Mouse (Mus musculus): ENCODE results near the gene Pramel7. TPM values are rescaled to one million over a fixed set of nuclear protein-coding genes. Genes with fewer than 3 reads are reported as not detected.

Pramel7 gene
- polyA plus RNA-seq, 1 experiment from 2014 or later, result not detected

GRCm38 (mm10) chr2:87515046-87515445 lies 18.2 kb upstream of the Pramel7 start:
- H3K4me1 ChIP-seq (ENCODE audit: control insufficient read depth, insufficient read depth, low read length), result no peaks in the 10 kb centered on the region
- no peaks in the 10 kb centered on the region for H3K36me3 ChIP-seq (ENCODE audit: control insufficient read depth, insufficient read depth, low read length)
- H3K9me3 ChIP-seq (ENCODE audit: control insufficient read depth, low read depth, low read length), result no peaks in the 10 kb centered on the region
- no peak overlapping the region for H3K27ac ChIP-seq (ENCODE audit: low read length)
- no peak overlapping the region for H3K4me2 ChIP-seq (replicated peaks; ENCODE audit: low read depth, low read length)
- no peak overlapping the region for H3K9ac ChIP-seq (replicated peaks; ENCODE audit: low read depth, low read length)
- no peak overlapping the region for H3K4me3 ChIP-seq (ENCODE audit: low read depth, low read length)
- ATAC-seq (ENCODE audit: insufficient number of reproducible peaks, insufficient read depth, low FRiP score, low read depth), result no peak
- 85% methylated on average over 2 of the region's 2 CpGs for WGBS
- H3K27me3 ChIP-seq (ENCODE audit: control insufficient read depth, insufficient read depth, low read length), result no peaks in the 10 kb centered on the region

- 83% methylated on average over 6 of the region's 6 CpGs for WGBS
- no peak within 1 kb of the TSS for H3K4me2 ChIP-seq (replicated peaks; ENCODE audit: low read depth, low read length)
- H3K36me3 ChIP-seq (ENCODE audit: control insufficient read depth, insufficient read depth, low read length), result no peaks in the 10 kb centered on the region
- no peaks in the 10 kb centered on the region for H3K27me3 ChIP-seq (ENCODE audit: control insufficient read depth, insufficient read depth, low read length)
- H3K27ac ChIP-seq (ENCODE audit: low read length), result no peak within 1 kb of the TSS
- H3K4me1 ChIP-seq (ENCODE audit: control insufficient read depth, insufficient read depth, low read length), result no peaks in the 10 kb centered on the region
- H3K9me3 ChIP-seq (ENCODE audit: control insufficient read depth, low read depth, low read length), result no peaks in the 10 kb centered on the region
- no peak for ATAC-seq (ENCODE audit: insufficient number of reproducible peaks, insufficient read depth, low FRiP score, low read depth)
- H3K4me3 ChIP-seq (ENCODE audit: low read depth, low read length), result no peak within 1 kb of the TSS
- H3K9ac ChIP-seq (replicated peaks; ENCODE audit: low read depth, low read length), result no peak within 1 kb of the TSS
Measured at GRCm38 (mm10) chr2:87506265-87506664, 9.4 kb upstream of the Pramel7 start, which contains the start of gene Pramel6. Gene Pramel6, plus strand, starts transcription at chr2:87506565.

GRCm38 (mm10) chr2:87482276-87482675 lies 14.6 kb downstream of the Pramel7 start:
- Histone ChIP-seq H3K9me3 (ENCODE audit: control insufficient read depth, low read depth, low read length) (no peaks in the 10 kb centered on the region), H3K4me1 (ENCODE audit: control insufficient read depth, insufficient read depth, low read length) (no peaks in the 10 kb centered on the region), H3K27ac (ENCODE audit: low read length) (no peak overlapping the region), H3K9ac (replicated peaks; ENCODE audit: low read depth, low read length) (no peak overlapping the region), H3K4me3 (ENCODE audit: low read depth, low read length) (no peak overlapping the region), H3K36me3 (ENCODE audit: control insufficient read depth, insufficient read depth, low read length) (no peaks in the 10 kb centered on the region), H3K27me3 (ENCODE audit: control insufficient read depth, insufficient read depth, low read length) (no peaks in the 10 kb centered on the region), H3K4me2 (replicated peaks; ENCODE audit: low read depth, low read length) (no peak overlapping the region)
- no peak for ATAC-seq (ENCODE audit: insufficient number of reproducible peaks, insufficient read depth, low FRiP score, low read depth)
- WGBS, result 77% methylated on average over 2 of the region's 2 CpGs

- H3K4me1 ChIP-seq (ENCODE audit: control insufficient read depth, insufficient read depth, low read length), result no peaks in the 10 kb centered on the region
- no peak overlapping the region for H3K4me2 ChIP-seq (replicated peaks; ENCODE audit: low read depth, low read length)
- ATAC-seq (ENCODE audit: insufficient number of reproducible peaks, insufficient read depth, low FRiP score, low read depth), result no peak
- no peak overlapping the region for H3K4me3 ChIP-seq (ENCODE audit: low read depth, low read length)
- H3K9ac ChIP-seq (replicated peaks; ENCODE audit: low read depth, low read length), result no peak overlapping the region
- no peak overlapping the region for H3K27ac ChIP-seq (ENCODE audit: low read length)
- H3K27me3 ChIP-seq (ENCODE audit: control insufficient read depth, insufficient read depth, low read length), result no peaks in the 10 kb centered on the region
- no peaks in the 10 kb centered on the region for H3K9me3 ChIP-seq (ENCODE audit: control insufficient read depth, low read depth, low read length)
- WGBS, result 73% methylated on average over 4 of the region's 4 CpGs
- H3K36me3 ChIP-seq (ENCODE audit: control insufficient read depth, insufficient read depth, low read length), result no peaks in the 10 kb centered on the region
Measured at GRCm38 (mm10) chr2:87481158-87481557, 15.7 kb downstream of the Pramel7 start.

- Histone ChIP-seq H3K27me3 (ENCODE audit: control insufficient read depth, insufficient read depth, low read length) (no peaks in the 10 kb centered on the region), H3K4me3 (ENCODE audit: low read depth, low read length) (no peak overlapping the region), H3K9me3 (ENCODE audit: control insufficient read depth, low read depth, low read length) (no peaks in the 10 kb centered on the region), H3K36me3 (ENCODE audit: control insufficient read depth, insufficient read depth, low read length) (no peaks in the 10 kb centered on the region), H3K4me1 (ENCODE audit: control insufficient read depth, insufficient read depth, low read length) (no peaks in the 10 kb centered on the region), H3K4me2 (replicated peaks; ENCODE audit: low read depth, low read length) (no peak overlapping the region), H3K9ac (replicated peaks; ENCODE audit: low read depth, low read length) (no peak overlapping the region), H3K27ac (ENCODE audit: low read length) (no peak overlapping the region)
- no peak for ATAC-seq (ENCODE audit: insufficient number of reproducible peaks, insufficient read depth, low FRiP score, low read depth)
Measured at GRCm38 (mm10) chr2:87480207-87480606, 16.7 kb downstream of the Pramel7 start.

GRCm38 (mm10) chr2:87461769-87462168 lies 35.1 kb downstream of the Pramel7 start:
- ATAC-seq (ENCODE audit: insufficient number of reproducible peaks, insufficient read depth, low FRiP score, low read depth), result no peak
- WGBS, result 92% methylated on average over 4 of the region's 4 CpGs
- Histone ChIP-seq H3K4me2 (replicated peaks; ENCODE audit: low read depth, low read length) (no peak overlapping the region), H3K9ac (replicated peaks; ENCODE audit: low read depth, low read length) (no peak overlapping the region), H3K4me1 (ENCODE audit: control insufficient read depth, insufficient read depth, low read length) (no peaks in the 10 kb centered on the region), H3K27ac (ENCODE audit: low read length) (no peak overlapping the region), H3K9me3 (ENCODE audit: control insufficient read depth, low read depth, low read length) (no peaks in the 10 kb centered on the region), H3K36me3 (ENCODE audit: control insufficient read depth, insufficient read depth, low read length) (no peaks in the 10 kb centered on the region), H3K27me3 (ENCODE audit: control insufficient read depth, insufficient read depth, low read length) (no peaks in the 10 kb centered on the region), H3K4me3 (ENCODE audit: low read depth, low read length) (no peak overlapping the region)

GRCm38 (mm10) chr2:87453662-87454061 lies 43.2 kb downstream of the Pramel7 start, which contains the start of gene Olfr1126:
Gene Olfr1126, plus strand, starts transcription at chr2:87453962.
- Histone ChIP-seq H3K4me2 (replicated peaks; ENCODE audit: low read depth, low read length) (no peak within 1 kb of the TSS), H3K36me3 (ENCODE audit: control insufficient read depth, insufficient read depth, low read length) (no peaks in the 10 kb centered on the region), H3K27me3 (ENCODE audit: control insufficient read depth, insufficient read depth, low read length) (no peaks in the 10 kb centered on the region), H3K9ac (replicated peaks; ENCODE audit: low read depth, low read length) (no peak within 1 kb of the TSS), H3K27ac (ENCODE audit: low read length) (no peak within 1 kb of the TSS), H3K9me3 (ENCODE audit: control insufficient read depth, low read depth, low read length) (no peaks in the 10 kb centered on the region), H3K4me1 (ENCODE audit: control insufficient read depth, insufficient read depth, low read length) (no peaks in the 10 kb centered on the region), H3K4me3 (ENCODE audit: low read depth, low read length) (no peak within 1 kb of the TSS)
- ATAC-seq (ENCODE audit: insufficient number of reproducible peaks, insufficient read depth, low FRiP score, low read depth), result no peak

Other genes starting within 250 kb of the Pramel7 start
- not detected in 2 replicates for gene Olfr1115, start 249.1 kb downstream of the Pramel7 start, polyA plus RNA-seq (2014; fragmentation: Nextera tagmentation; extraction: Ambion mirVana)
- gene Olfr1116, start 229.6 kb downstream of the Pramel7 start, polyA plus RNA-seq (2014; fragmentation: Nextera tagmentation; extraction: Ambion mirVana), result not detected in 2 replicates
- not detected in 2 replicates for gene Olfr1118, start 189.5 kb downstream of the Pramel7 start, polyA plus RNA-seq (2014; fragmentation: Nextera tagmentation; extraction: Ambion mirVana)
- gene Olfr1120, start 142.3 kb downstream of the Pramel7 start, polyA plus RNA-seq (2014; fragmentation: Nextera tagmentation; extraction: Ambion mirVana), result not detected in 2 replicates
- gene Olfr1121, start 127.2 kb downstream of the Pramel7 start, polyA plus RNA-seq (2014; fragmentation: Nextera tagmentation; extraction: Ambion mirVana), result not detected in 2 replicates
- not detected in 2 replicates for gene Olfr1122, start 111.2 kb downstream of the Pramel7 start, polyA plus RNA-seq (2014; fragmentation: Nextera tagmentation; extraction: Ambion mirVana)
- not detected in 2 replicates for gene Olfr1123, start 80.5 kb downstream of the Pramel7 start, polyA plus RNA-seq (2014; fragmentation: Nextera tagmentation; extraction: Ambion mirVana)
- not detected in 2 replicates for gene Olfr1124, start 66.8 kb downstream of the Pramel7 start, polyA plus RNA-seq (2014; fragmentation: Nextera tagmentation; extraction: Ambion mirVana)
- gene Olfr1126, start 43.1 kb downstream of the Pramel7 start, polyA plus RNA-seq (2014; fragmentation: Nextera tagmentation; extraction: Ambion mirVana), result not detected in 2 replicates
- gene Pramel6, start 9.5 kb upstream of the Pramel7 start, polyA plus RNA-seq (2014; fragmentation: Nextera tagmentation; extraction: Ambion mirVana), result not detected in 2 replicates
- not detected in 2 replicates for gene Olfr153, start 34.7 kb upstream of the Pramel7 start, polyA plus RNA-seq (2014; fragmentation: Nextera tagmentation; extraction: Ambion mirVana)
- gene Olfr1128, start 48.4 kb upstream of the Pramel7 start, polyA plus RNA-seq (2014; fragmentation: Nextera tagmentation; extraction: Ambion mirVana), result not detected in 2 replicates
- gene Olfr1129, start 76.8 kb upstream of the Pramel7 start, polyA plus RNA-seq (2014; fragmentation: Nextera tagmentation; extraction: Ambion mirVana), result not detected in 2 replicates
- not detected in 2 replicates for gene Olfr1130, start 109.1 kb upstream of the Pramel7 start, polyA plus RNA-seq (2014; fragmentation: Nextera tagmentation; extraction: Ambion mirVana)
- gene Olfr1131, start 130.0 kb upstream of the Pramel7 start, polyA plus RNA-seq (2014; fragmentation: Nextera tagmentation; extraction: Ambion mirVana), result not detected in 2 replicates
- gene Olfr1132, start 140.4 kb upstream of the Pramel7 start, polyA plus RNA-seq (2014; fragmentation: Nextera tagmentation; extraction: Ambion mirVana), result not detected in 2 replicates
- gene Olfr1133, start 150.3 kb upstream of the Pramel7 start, polyA plus RNA-seq (2014; fragmentation: Nextera tagmentation; extraction: Ambion mirVana), result not detected in 2 replicates
- not detected in 2 replicates for gene Olfr1134, start 161.4 kb upstream of the Pramel7 start, polyA plus RNA-seq (2014; fragmentation: Nextera tagmentation; extraction: Ambion mirVana)
- gene Olfr1135, start 176.6 kb upstream of the Pramel7 start, polyA plus RNA-seq (2014; fragmentation: Nextera tagmentation; extraction: Ambion mirVana), result not detected in 2 replicates
- not detected in 2 replicates for gene Olfr1136, start 196.9 kb upstream of the Pramel7 start, polyA plus RNA-seq (2014; fragmentation: Nextera tagmentation; extraction: Ambion mirVana)
- not detected in 2 replicates for gene Olfr1137, start 216.1 kb upstream of the Pramel7 start, polyA plus RNA-seq (2014; fragmentation: Nextera tagmentation; extraction: Ambion mirVana)
- not detected in 2 replicates for gene Olfr1138, start 242.9 kb upstream of the Pramel7 start, polyA plus RNA-seq (2014; fragmentation: Nextera tagmentation; extraction: Ambion mirVana)
- gene Olfr1140, start 246.7 kb upstream of the Pramel7 start, polyA plus RNA-seq (2014; fragmentation: Nextera tagmentation; extraction: Ambion mirVana), result not detected in 2 replicates